Mouse (Mus musculus) midbrain, embryonic 15.5 days (tissue): ENCODE measurements around the gene Oxct2a. TPM values are rescaled to one million over a fixed set of nuclear protein-coding genes. Genes with fewer than 3 reads are reported as not detected.
A peak's percentile ranks its signal among the peaks of the same experiment; 100 is the strongest.
"Not testable (repeated sequence)": the region's sequence is repeated elsewhere in the genome, so short reads cannot be mapped to it uniquely, and the experiment has no call there.

ENCODE experiments used
- ATAC-seq: fragments of 200-750 bp; cut with Nextera tagmentation; replicated peaks from 2 replicates; pipeline ENCODE4 v1.8.0; 2017; ENCODE audit warnings: moderate TSS enrichment
- H3K27ac ChIP-seq: fragments of 300-500 bp; sonication (generic); 2 replicates; pipeline ENCODE4 v1.5.1; 2015; ENCODE audit warnings: mild to moderate bottlenecking, inconsistent platforms
- H3K27me3 ChIP-seq: fragments of 300-500 bp; sonication (generic); replicated peaks from 2 replicates; pipeline ENCODE4 v1.6.1; 2015; ENCODE audit warnings: inconsistent platforms
- H3K36me3 ChIP-seq: fragments of 300-500 bp; sonication (generic); replicated peaks from 2 replicates; pipeline ENCODE4 v1.6.1; 2015; ENCODE audit warnings: inconsistent platforms
- H3K4me1 ChIP-seq: fragments of 300-500 bp; sonication (generic); 2 replicates; pipeline ENCODE4 v1.6.1; 2015; ENCODE audit warnings: inconsistent platforms
- H3K4me2 ChIP-seq: fragments of 300-500 bp; sonication (generic); 2 replicates; pipeline ENCODE4 v1.6.1; 2015; ENCODE audit warnings: inconsistent platforms, mild to moderate bottlenecking, moderate library complexity
- H3K4me3 ChIP-seq: fragments of 300-500 bp; sonication (generic); 2 replicates; pipeline ENCODE4 v1.5.1; 2015; ENCODE audit warnings: mild to moderate bottlenecking, inconsistent platforms
- H3K9ac ChIP-seq: fragments of 300-500 bp; sonication (generic); 2 replicates; pipeline ENCODE4 v1.6.1; 2015; ENCODE audit warnings: mild to moderate bottlenecking, inconsistent platforms
- H3K9me3 ChIP-seq: fragments of 300-500 bp; sonication (generic); 2 replicates; pipeline ENCODE4 v1.6.1; 2016; ENCODE audit warnings: inconsistent platforms
- WGBS: fragments of 180-500 bp; shearing (Covaris S2); methylation state at CpG from one replicate; pipeline ENCODE4 v1.1.7; 2015; ENCODE audit warnings: mixed read lengths; 5-methylcytosine and 5-hydroxymethylcytosine counted together
- polyA plus RNA-seq: library from polyadenylated mRNA; unstranded; fragments of >200 nt; fragmentation: Nextera tagmentation; extraction: Ambion mirVana; gene quantifications from 2 replicates; pipeline ENCODE4 v1.2.1, GENCODE M21; 2015

Oxct2a gene
- polyA plus RNA-seq, 1 experiment from 2014 or later = 0.26 TPM

- Histone ChIP-seq H3K4me2 (peak overlapping the region; percentile 82), H3K4me3 (peak overlapping the region; percentile 72), H3K9ac (0 out of 2 replicates have a peak overlapping the region, but pooled peaks have one; percentile 20), H3K36me3 (peaks cover 16% of the 10 kb centered on the region; the same call in 1 of the 2 replicates), H3K9me3 (no peaks in the 10 kb centered on the region), H3K27ac (no peak overlapping the region), H3K27me3 (no peaks in the 10 kb centered on the region), H3K4me1 (peaks cover 25% of the 10 kb centered on the region)
- ATAC-seq = no peak
- 85% methylated on average over 6 of the region's 6 CpGs for WGBS
Measured at GRCm38 (mm10) chr4:123284731-123285624, 38.5 kb downstream of the Oxct2a start.

GRCm38 (mm10) chr4:123283675-123284064 lies 39.8 kb downstream of the Oxct2a start:
- not testable (repeated sequence) for H3K27me3 ChIP-seq, H3K36me3 ChIP-seq, H3K9me3 ChIP-seq, H3K27ac ChIP-seq
- peak; percentile 41 for ATAC-seq
- Histone ChIP-seq H3K4me2 (peak overlapping the region; percentile 82), H3K4me1 (peaks cover 25% of the 10 kb centered on the region), H3K4me3 (peak overlapping the region; percentile 72), H3K9ac (peak overlapping the region; percentile 43)
- 1% methylated on average over 13 of the region's 15 CpGs for WGBS

DNA sequence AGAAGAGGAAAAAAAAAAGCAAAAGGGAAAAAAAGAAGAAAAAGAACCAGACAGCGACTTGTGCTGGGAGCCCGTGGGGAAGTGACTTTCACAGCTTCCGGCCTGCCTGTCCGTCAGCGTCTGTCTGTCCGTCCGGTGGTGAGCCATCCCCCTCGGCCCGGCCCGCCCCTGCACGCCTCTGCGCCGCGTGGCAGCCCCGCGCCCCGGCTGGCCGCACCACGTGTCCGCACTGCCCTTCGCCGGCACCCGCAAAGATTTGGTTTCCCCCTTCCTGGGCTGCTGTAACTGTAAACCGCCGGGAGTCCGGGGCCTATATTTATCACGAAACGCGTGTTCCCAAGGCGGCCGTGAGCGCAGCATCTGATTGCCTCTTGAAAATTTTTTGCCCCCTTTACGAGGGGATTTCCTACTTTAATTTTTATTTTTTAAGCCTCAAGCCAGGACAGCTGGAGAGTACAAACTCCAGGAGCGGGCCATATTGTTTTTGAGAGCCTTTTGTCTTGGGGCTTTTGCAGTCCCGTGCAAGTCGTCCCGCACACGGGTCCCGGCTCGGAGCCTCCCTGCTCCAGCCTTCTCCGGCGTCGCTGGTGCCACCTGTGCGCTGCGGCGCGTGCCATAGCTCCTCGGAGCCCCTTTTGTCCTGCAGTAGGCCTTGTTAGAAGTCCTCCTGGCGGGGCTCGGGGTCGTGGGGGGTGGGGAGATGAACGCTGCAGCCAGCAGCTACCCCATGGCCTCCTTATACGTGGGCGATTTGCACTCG lies 40.3 kb downstream of the Oxct2a start:
- H3K4me1 ChIP-seq = peaks cover 25% of the 10 kb centered on the region
- H3K27ac ChIP-seq = peak overlapping the region; percentile 79
- peak; percentile 83 for ATAC-seq
- not testable (repeated sequence) for H3K27me3 ChIP-seq, H3K36me3 ChIP-seq, H3K9me3 ChIP-seq
- WGBS = 1% methylated on average over 48 of the region's 55 CpGs
- H3K9ac ChIP-seq = peak overlapping the region; percentile 69
- peak overlapping the region; percentile 82 for H3K4me2 ChIP-seq
- peak overlapping the region; percentile 72 for H3K4me3 ChIP-seq

DNA sequence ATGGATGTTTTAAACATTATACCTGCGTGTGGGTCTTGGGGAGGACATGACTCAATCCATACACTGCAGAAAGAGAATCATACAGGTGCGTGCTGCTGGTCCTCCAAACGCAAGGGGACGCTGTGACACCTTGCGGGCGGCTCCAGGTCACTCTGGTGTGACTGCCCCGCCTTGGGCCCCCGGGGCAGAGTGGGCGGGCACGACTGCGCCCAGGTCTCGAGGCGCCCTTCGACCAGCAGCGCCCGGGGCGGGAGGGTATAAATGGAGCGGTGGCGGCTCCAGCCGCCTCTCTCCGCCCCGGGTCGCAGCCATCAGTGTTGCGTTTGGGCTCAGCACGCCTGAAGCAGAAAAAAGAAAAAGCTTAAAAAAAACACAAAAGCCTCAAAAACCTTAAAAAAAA lies 40.9 kb downstream of the Oxct2a start:
- Histone ChIP-seq H3K27ac (peak overlapping the region; percentile 79), H3K4me3 (peak overlapping the region; percentile 72), H3K9me3 (no peaks in the 10 kb centered on the region), H3K36me3 (0 out of 2 replicates have a peak, but pooled peaks cover 4% of the 10 kb centered on the region), H3K9ac (peak overlapping the region; percentile 69), H3K27me3 (no peaks in the 10 kb centered on the region), H3K4me2 (peak overlapping the region; percentile 82), H3K4me1 (peaks cover 25% of the 10 kb centered on the region)
- WGBS = 1% methylated on average over 25 of the region's 25 CpGs
- ATAC-seq = peak; percentile 91

GRCm38 (mm10) chr4:123280117-123280516 lies 43.3 kb downstream of the Oxct2a start:
- H3K4me3 ChIP-seq = no peak overlapping the region
- no peaks in the 10 kb centered on the region for H3K27me3 ChIP-seq
- 75% methylated on average over 3 of the region's 3 CpGs for WGBS
- H3K4me1 ChIP-seq = peaks cover 15% of the 10 kb centered on the region
- H3K9me3 ChIP-seq = no peaks in the 10 kb centered on the region
- no peak overlapping the region for H3K9ac ChIP-seq
- no peak for ATAC-seq
- no peak overlapping the region for H3K4me2 ChIP-seq
- H3K27ac ChIP-seq = no peak overlapping the region
- no peaks in the 10 kb centered on the region for H3K36me3 ChIP-seq

Other genes with a start within 250 kb of the Oxct2a start
- 0.36 and 0.56 TPM in 2 replicates for gene Bmp8b, start 218.5 kb downstream of the Oxct2a start, polyA plus RNA-seq
- 0.25 and 0.66 TPM in 2 replicates for gene Oxct2b, start 207.4 kb downstream of the Oxct2a start, polyA plus RNA-seq
- gene Ppie, start 183.7 kb downstream of the Oxct2a start, polyA plus RNA-seq = 55.5 and 55.6 TPM in 2 replicates
- 48.0 and 52.8 TPM in 2 replicates for gene Hpcal4, start 140.4 kb downstream of the Oxct2a start, polyA plus RNA-seq
- gene Nt5c1a, start 122.1 kb downstream of the Oxct2a start, polyA plus RNA-seq = 0.32 TPM in 1 of 2 replicates, not detected in the other
- 6.9 and 7.0 TPM in 2 replicates for gene Heyl, start 90.1 kb downstream of the Oxct2a start, polyA plus RNA-seq
- 30.5 and 31.8 TPM in 2 replicates for gene Pabpc4, start 61.3 kb downstream of the Oxct2a start, polyA plus RNA-seq
- gene Bmp8a, start 19.6 kb upstream of the Oxct2a start, polyA plus RNA-seq = 0.46 TPM in 1 of 2 replicates, not detected in the other